ENCODE assay signal across 9 mouse cellular contexts in genomic region chr1:81316403-81316994, GRCm38 (mm10).
A peak's percentile ranks its signal among the peaks of the same experiment; 100 is the strongest.
DNase-seq lines count a peak whose midpoint lies in the region; ATAC-seq and TF ChIP-seq lines count a peak whose summit lies in the region.
"Had no signal": no experiment of that assay in that cellular context is flagged by ENCODE, and none has a peak within 500 bp of the region (broad histone marks: within the 10 kb centered on the region; RNA-seq: fewer than 3 reads in every experiment).

No protein-coding gene starts in this region.

- peak; percentile 95 for TF ChIP-seq CTCF in layer of hippocampus, adult 2 months (conservative IDR thresholded peaks at IDR 0.05)

- peaks cover 5% of the 10 kb centered on the region; the same call in 1 of the 2 replicates for H3K4me1 ChIP-seq in embryonic facial prominence, embryonic 10.5 days
- no peaks in the 10 kb centered on the region for H3K4me1 ChIP-seq in lung, embryonic 16.5 days (replicated peaks; ENCODE audit: control insufficient read depth, insufficient read depth, low read length)
- H3K4me1 ChIP-seq: heart, embryonic 13.5 days had no signal

- H3K36me3 ChIP-seq in embryonic facial prominence, embryonic 10.5 days (replicated peaks) = no peaks in the 10 kb centered on the region
- no peaks in the 10 kb centered on the region for H3K36me3 ChIP-seq in lung, embryonic 16.5 days (ENCODE audit: control insufficient read depth, insufficient read depth, low read length)
- H3K36me3 ChIP-seq: heart, embryonic 13.5 days had no signal

- H3K9me3 ChIP-seq in embryonic facial prominence, embryonic 10.5 days = no peaks in the 10 kb centered on the region
- no peaks in the 10 kb centered on the region for H3K9me3 ChIP-seq in lung, embryonic 16.5 days (ENCODE audit: control insufficient read depth, low read length)
- H3K9me3 ChIP-seq: heart, embryonic 13.5 days had no signal

- H3K4me3 ChIP-seq in embryonic facial prominence, embryonic 10.5 days = no peak overlapping the region
- H3K4me3 ChIP-seq in layer of hippocampus, adult 2 months = no peak overlapping the region
- H3K4me3 ChIP-seq in lung, embryonic 16.5 days (ENCODE audit: low read length) = no peak overlapping the region
- H3K4me3 ChIP-seq: heart, embryonic 13.5 days had no signal

- H3K4me2 ChIP-seq in lung, embryonic 16.5 days (ENCODE audit: low read depth, low read length) = no peak overlapping the region
- H3K4me2 ChIP-seq: heart, embryonic 13.5 days had no signal

- H3K9ac ChIP-seq in lung, embryonic 16.5 days (ENCODE audit: low read length) = no peak overlapping the region
- H3K9ac ChIP-seq: heart, embryonic 13.5 days had no signal

- 58% methylated on average over 9 of the region's 9 CpGs for WGBS in embryonic facial prominence, embryonic 10.5 days
- 50% methylated on average over 9 of the region's 9 CpGs for WGBS in lung, embryonic 16.5 days

- H3K27ac ChIP-seq in embryonic facial prominence, embryonic 10.5 days (replicated peaks) = no peak overlapping the region
- H3K27ac ChIP-seq in layer of hippocampus, adult 2 months = peak overlapping the region; percentile 56; the same call in 1 of the 2 replicates
- H3K27ac ChIP-seq in lung, embryonic 16.5 days (ENCODE audit: low read length) = no peak overlapping the region
- H3K27ac ChIP-seq: heart, embryonic 13.5 days had no signal

- H3K27me3 ChIP-seq in embryonic facial prominence, embryonic 10.5 days (replicated peaks; ENCODE audit: low read depth, poor library complexity, severe bottlenecking) = no peaks in the 10 kb centered on the region
- H3K27me3 ChIP-seq in lung, embryonic 16.5 days (ENCODE audit: control insufficient read depth, insufficient read depth, low read depth, low read length) = no peaks in the 10 kb centered on the region

- peak; percentile 60 for ATAC-seq in CD4-positive, CD25-positive, alpha-beta regulatory T cell, adult 4 months
- ATAC-seq in lung, embryonic 16.5 days (ENCODE audit: low read depth) = peak; percentile 73

- DNase-seq in adrenal gland, postnatal 14 days = peak; percentile 81
- DNase-seq in embryonic facial prominence, embryonic 10.5 days (ENCODE audit: low spot score) = peak; percentile 75
- peak; percentile 77 to 84 for DNase-seq in heart, postnatal 10 days
- peak; percentile 59 to 87 for DNase-seq in layer of hippocampus, adult 2 months (ENCODE audit: low spot score in 2 of 2)
- DNase-seq in retina, postnatal 1 day = peak; percentile 80
- DNase-seq in urinary bladder, postnatal 4 days (ENCODE audit: low spot score in 2 of 2) = peak; percentile 46 to 76

- intact Hi-C loops in heart, postnatal 10 days (cut with DNase I) = loop anchor here (1.0 to 10.0 kb wide), 6 partner anchors 198 to 1326 kb away; no protein-coding TSS in a partner anchor
